Comparison of ENCODE assay signal across 9 mouse cellular contexts in genomic region chr15:98987077-98987630, GRCm38 (mm10). TPM values are rescaled to one million over a fixed set of nuclear protein-coding genes. Genes with fewer than 3 reads are reported as not detected.
DNase-seq lines count a peak whose midpoint lies in the region; ATAC-seq and TF ChIP-seq lines count a peak whose summit lies in the region.
"Had no signal": no experiment of that assay in that cellular context is flagged by ENCODE, and none has a peak within 500 bp of the region (broad histone marks: within the 10 kb centered on the region; RNA-seq: fewer than 3 reads in every experiment).

No protein-coding gene starts in this region.

- no peak overlapping the region for H3K4me3 ChIP-seq in cortical plate, adult 2 months (ENCODE audit: insufficient read depth, low read length)
- no peak overlapping the region for H3K4me3 ChIP-seq in heart, postnatal 0 days (ENCODE audit: low read depth, low read length)
- H3K4me3 ChIP-seq in midbrain, embryonic 12.5 days: peak overlapping the region; percentile 54

- TF ChIP-seq POLR2A in cortical plate, adult 2 months (IDR thresholded peaks at IDR 0.05; ENCODE audit: extremely low read depth, insufficient read depth, low read length): no peak

- H3K36me3 ChIP-seq in heart, postnatal 0 days (replicated peaks; ENCODE audit: control insufficient read depth, insufficient read depth, low read length): no peaks in the 10 kb centered on the region
- H3K36me3 ChIP-seq in midbrain, embryonic 12.5 days: no peaks in the 10 kb centered on the region

- intact Hi-C loops in left cerebral cortex, postnatal 10 days (cut with DNase I): no loop called here

- H3K27me3 ChIP-seq in heart, postnatal 0 days (ENCODE audit: control insufficient read depth, insufficient read depth, low read length): no peaks in the 10 kb centered on the region
- no peaks in the 10 kb centered on the region for H3K27me3 ChIP-seq in midbrain, embryonic 12.5 days

- no peaks in the 10 kb centered on the region for H3K9me3 ChIP-seq in heart, postnatal 0 days (replicated peaks; ENCODE audit: control insufficient read depth, low read length)
- H3K9me3 ChIP-seq in midbrain, embryonic 12.5 days: no peaks in the 10 kb centered on the region

- 20% methylated on average over 7 of the region's 7 CpGs for WGBS in heart, postnatal 0 days
- 2% methylated on average over 7 of the region's 7 CpGs for WGBS in midbrain, embryonic 12.5 days

- no peak overlapping the region; the same call in 1 of the 2 replicates for H3K4me2 ChIP-seq in heart, postnatal 0 days (ENCODE audit: low read depth, low read length)
- peak overlapping the region; percentile 57 for H3K4me2 ChIP-seq in midbrain, embryonic 12.5 days (replicated peaks)

- peak; percentile 21; the same call in 1 of the 2 replicates for ATAC-seq in heart, postnatal 0 days (ENCODE audit: insufficient read depth, low read depth)
- peak; percentile 50; the same call in 1 of the 2 replicates for ATAC-seq in midbrain, embryonic 12.5 days (ENCODE audit: low FRiP score, low read depth)

- peak overlapping the region; percentile 61 for H3K27ac ChIP-seq in cortical plate, adult 2 months (ENCODE audit: insufficient read depth, low read length)
- H3K27ac ChIP-seq in heart, postnatal 0 days (ENCODE audit: low read depth): peak overlapping the region; percentile 97
- H3K27ac ChIP-seq in midbrain, embryonic 12.5 days (replicated peaks): peak overlapping the region; percentile 96

- H3K4me1 ChIP-seq in cortical plate, adult 2 months (ENCODE audit: control insufficient read depth, insufficient read depth, low read length): peaks cover 9% of the 10 kb centered on the region; the same call in 1 of the 2 replicates
- H3K4me1 ChIP-seq in heart, postnatal 0 days (ENCODE audit: control insufficient read depth, insufficient read depth): peaks cover 26% of the 10 kb centered on the region
- peaks cover 92% of the 10 kb centered on the region for H3K4me1 ChIP-seq in midbrain, embryonic 12.5 days

- DNase-seq in cerebellum, postnatal 10 days: peak; percentile 74 to 76
- DNase-seq in cerebellum, postnatal 4 days (ENCODE audit: low spot score in 2 of 2): no peak
- peak; percentile 70 for DNase-seq in heart, postnatal 0 days (ENCODE audit: low spot score)
- DNase-seq in urinary bladder, postnatal 4 days (ENCODE audit: low spot score in 2 of 2): no peak
- DNase-seq in left cerebral cortex, postnatal 10 days (ENCODE audit: extremely low spot score in 1 of 2, low spot score in 2 of 2): no peak
- DNase-seq in left cerebral cortex, adult 9 months (ENCODE audit: low spot score in 2 of 2): no peak

- no peak for TF ChIP-seq CTCF in cortical plate, adult 2 months (IDR thresholded peaks at IDR 0.05; ENCODE audit: extremely low read depth, insufficient read depth, low read length)
- TF ChIP-seq CTCF in heart, postnatal 0 days (IDR thresholded peaks at IDR 0.05; ENCODE audit: low read depth): no peak

- no peak for TF ChIP-seq EP300 in heart, postnatal 0 days (IDR thresholded peaks at IDR 0.05; ENCODE audit: low read depth)

- H3K9ac ChIP-seq in heart, postnatal 0 days (replicated peaks; ENCODE audit: low read depth, low read length): no peak overlapping the region
- H3K9ac ChIP-seq in midbrain, embryonic 12.5 days (replicated peaks): peak overlapping the region; percentile 71

RNA-seq across cellular contexts. Expression of gene Tuba1a, which starts 33.7 kb away (rescaled TPM):
- 1,321 and 1,512 TPM in 2 replicates for polyA plus RNA-seq in cortical plate, adult 2 months (2012; rRNA removed)
- 1,016 and 1,136 TPM in 2 replicates for total RNA-seq in heart, postnatal 0 days (2014; rRNA removed; ENCODE audit: low replicate concordance)
- 404 and 408 TPM in 2 replicates for polyA plus RNA-seq in heart, postnatal 0 days (2015; fragmentation: Nextera tagmentation; extraction: Ambion mirVana)
- polyA plus RNA-seq in midbrain, embryonic 12.5 days (2016; fragmentation: Nextera tagmentation; extraction: Ambion mirVana): 9,394 and 9,642 TPM in 2 replicates
- total RNA-seq in left cerebral cortex, postnatal 10 days (2021): 1,000 to 10,000 TPM; 4,375 to 4,691 TPM

RNA-seq across cellular contexts. Expression of gene Gm49450, which starts 33.8 kb away (rescaled TPM):
- 0.35 and 0.55 TPM in 2 replicates for polyA plus RNA-seq in cortical plate, adult 2 months (2012; rRNA removed)
- total RNA-seq in heart, postnatal 0 days (2014; rRNA removed; ENCODE audit: low replicate concordance): 78.3 and 158 TPM in 2 replicates
- not detected in 2 replicates for polyA plus RNA-seq in heart, postnatal 0 days (2015; fragmentation: Nextera tagmentation; extraction: Ambion mirVana)
- polyA plus RNA-seq in midbrain, embryonic 12.5 days (2016; fragmentation: Nextera tagmentation; extraction: Ambion mirVana): not detected in 2 replicates
- not detected for total RNA-seq in left cerebral cortex, postnatal 10 days (2021)
- total RNA-seq: heart, postnatal 14 days had no signal

RNA-seq across cellular contexts. Expression of gene Tuba1c, which starts 42.5 kb away (rescaled TPM):
- 5.5 and 7.1 TPM in 2 replicates for polyA plus RNA-seq in cortical plate, adult 2 months (2012; rRNA removed)
- 309 and 399 TPM in 2 replicates for total RNA-seq in heart, postnatal 0 days (2014; rRNA removed; ENCODE audit: low replicate concordance)
- polyA plus RNA-seq in heart, postnatal 0 days (2015; fragmentation: Nextera tagmentation; extraction: Ambion mirVana): 73.8 and 97.1 TPM in 2 replicates
- polyA plus RNA-seq in midbrain, embryonic 12.5 days (2016; fragmentation: Nextera tagmentation; extraction: Ambion mirVana): 73.7 and 79.3 TPM in 2 replicates
- 100 to 1,000 TPM; 255 to 292 TPM for total RNA-seq in left cerebral cortex, postnatal 10 days (2021)

RNA-seq across cellular contexts. Expression of gene Tuba1b, which starts 52.8 kb away (rescaled TPM):
- 1,160 and 1,231 TPM in 2 replicates for polyA plus RNA-seq in cortical plate, adult 2 months (2012; rRNA removed)
- total RNA-seq in heart, postnatal 0 days (2014; rRNA removed; ENCODE audit: low replicate concordance): 2,330 and 2,912 TPM in 2 replicates
- 608 and 611 TPM in 2 replicates for polyA plus RNA-seq in heart, postnatal 0 days (2015; fragmentation: Nextera tagmentation; extraction: Ambion mirVana)
- polyA plus RNA-seq in midbrain, embryonic 12.5 days (2016; fragmentation: Nextera tagmentation; extraction: Ambion mirVana): 1,566 and 1,635 TPM in 2 replicates
- 1,000 to 10,000 TPM in 1 of 2 experiments, 100 to 1,000 TPM in 1; 986 to 1,032 TPM for total RNA-seq in left cerebral cortex, postnatal 10 days (2021)

Comparison
In these comparisons a context has a peak if more than half of its experiments do, and no peak if none do; other contexts are left out.
1. DNase-seq: peak in cerebellum, postnatal 10 days (2 of 2) and heart, postnatal 0 days (single experiment); none in cerebellum, postnatal 4 days (0 of 2), urinary bladder, postnatal 4 days (0 of 2), left cerebral cortex, postnatal 10 days (0 of 2) and left cerebral cortex, adult 9 months (0 of 2).
2. Peak in every context shown above with its lines, with median percentiles within 50 percentile points of each other: H3K27ac ChIP-seq.